Mouse (Mus musculus) gastrocnemius, postnatal 25 days (tissue): ENCODE results near the gene Tbc1d5. TPM values are rescaled to one million over a fixed set of nuclear protein-coding genes. Genes with fewer than 3 reads are reported as not detected.
"Not testable (repeated sequence)": the region's sequence is repeated elsewhere in the genome, so short reads cannot be mapped to it uniquely, and the experiment has no call there.

Source experiments
- DNase-seq: peaks from one replicate; pipeline ENCODE4 v3.0.0; 2022
- total RNA-seq, 2 experiments: library from RNA; stranded (reverse); gene quantifications; 1 replicate in 1 of 2; 2 replicates in 1 of 2; pipeline ENCODE4 v1.2.3; 2021

Gene Tbc1d5
- total RNA-seq, 2 experiments from 2014 or later, result 6.8 to 7.3 TPM

DNA sequence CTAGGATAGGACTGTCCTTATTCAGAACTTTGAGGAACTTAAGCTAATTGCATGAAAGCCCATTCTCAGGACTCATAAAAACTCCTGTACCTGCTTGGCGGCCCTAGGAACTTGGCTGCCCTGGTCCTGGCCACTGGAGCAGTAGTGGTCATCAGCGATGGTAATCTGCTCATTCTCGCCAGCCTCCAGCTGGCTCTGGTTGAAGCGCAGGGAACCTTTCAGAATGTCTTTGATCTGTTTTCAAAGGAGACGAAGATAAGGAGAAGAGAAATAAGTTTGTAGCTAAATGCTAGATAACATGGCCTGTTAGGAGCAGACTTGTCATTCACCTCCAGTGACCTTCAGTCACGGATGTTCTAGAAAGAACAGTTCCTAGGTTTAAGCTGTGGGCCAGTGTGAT lies 437.8 kb downstream of the Tbc1d5 start:
- no peak for DNase-seq

DNA sequence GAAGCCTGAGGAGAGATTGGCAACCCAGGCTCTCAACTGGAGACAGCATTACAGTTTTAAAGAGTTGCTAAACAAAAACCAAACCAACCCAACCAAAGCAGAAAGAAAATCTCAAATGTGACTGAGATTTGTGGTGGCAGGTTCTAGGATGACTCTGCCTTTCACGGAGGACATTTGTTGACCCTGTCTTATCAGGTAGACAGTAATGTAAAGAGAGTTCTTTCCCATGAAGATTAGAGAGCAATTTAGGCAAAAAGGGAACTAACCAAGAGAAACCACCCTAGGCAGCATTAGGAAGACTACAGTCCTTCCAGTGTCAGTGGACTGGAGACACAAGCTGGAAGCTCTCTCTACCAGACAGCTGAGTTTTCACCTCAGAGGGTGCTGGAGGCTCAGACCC lies 438.3 kb downstream of the Tbc1d5 start:
- no peak for DNase-seq

- DNase-seq, result no peak
These were observed 440.7 kb downstream of the Tbc1d5 start for GRCm38 (mm10) chr17:50738476-50738875.

DNA sequence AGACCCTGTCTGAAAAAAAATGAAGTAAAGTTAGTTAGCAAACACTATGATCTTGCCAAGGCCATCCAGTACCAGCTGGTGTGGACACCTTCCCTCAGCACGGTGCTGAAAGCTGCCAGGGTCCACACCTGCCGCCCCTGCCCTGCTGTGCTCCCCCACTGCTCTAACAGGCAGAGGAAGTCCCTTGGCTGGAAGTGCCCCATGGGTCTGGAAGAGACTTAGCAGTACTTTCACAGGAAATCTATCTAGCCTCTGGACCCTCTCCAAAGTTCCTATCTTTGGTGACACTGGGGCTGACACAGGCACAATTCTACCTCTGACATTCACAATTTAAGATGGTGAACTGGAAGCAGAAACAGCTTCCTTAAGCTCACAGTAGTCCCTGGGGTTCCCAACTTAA lies 442.1 kb downstream of the Tbc1d5 start:
- DNase-seq, result peak; percentile 54

DNA sequence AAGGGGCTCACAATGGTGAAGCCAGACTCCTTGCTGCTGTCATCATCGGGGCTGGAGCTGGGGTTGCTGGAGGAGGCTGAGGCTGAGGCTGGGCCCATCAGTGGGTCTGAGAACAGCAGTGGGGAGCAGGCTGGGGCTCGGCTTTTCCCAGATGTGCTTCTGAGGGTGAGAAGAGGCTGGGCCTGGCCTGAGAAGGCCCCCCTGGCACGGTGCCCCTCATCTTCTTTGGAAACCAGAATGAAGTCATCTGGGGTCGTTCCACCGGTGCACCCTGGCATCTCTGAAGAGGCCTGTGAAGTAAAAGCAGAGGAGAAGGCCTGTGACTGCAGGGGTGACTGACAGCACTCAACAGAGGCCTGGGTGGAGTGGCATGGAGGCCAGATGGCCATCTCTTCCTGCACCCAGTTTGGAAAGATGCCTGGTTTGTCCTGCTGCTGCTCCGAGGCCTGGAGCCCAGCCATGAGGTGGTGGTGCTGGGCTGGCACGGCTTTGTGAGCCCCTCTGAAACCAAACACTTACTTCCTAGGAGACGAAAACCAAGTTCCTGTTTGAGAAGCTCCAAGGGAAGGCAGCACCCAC lies 443.1 kb downstream of the Tbc1d5 start:
- DNase-seq, result no peak

DNA sequence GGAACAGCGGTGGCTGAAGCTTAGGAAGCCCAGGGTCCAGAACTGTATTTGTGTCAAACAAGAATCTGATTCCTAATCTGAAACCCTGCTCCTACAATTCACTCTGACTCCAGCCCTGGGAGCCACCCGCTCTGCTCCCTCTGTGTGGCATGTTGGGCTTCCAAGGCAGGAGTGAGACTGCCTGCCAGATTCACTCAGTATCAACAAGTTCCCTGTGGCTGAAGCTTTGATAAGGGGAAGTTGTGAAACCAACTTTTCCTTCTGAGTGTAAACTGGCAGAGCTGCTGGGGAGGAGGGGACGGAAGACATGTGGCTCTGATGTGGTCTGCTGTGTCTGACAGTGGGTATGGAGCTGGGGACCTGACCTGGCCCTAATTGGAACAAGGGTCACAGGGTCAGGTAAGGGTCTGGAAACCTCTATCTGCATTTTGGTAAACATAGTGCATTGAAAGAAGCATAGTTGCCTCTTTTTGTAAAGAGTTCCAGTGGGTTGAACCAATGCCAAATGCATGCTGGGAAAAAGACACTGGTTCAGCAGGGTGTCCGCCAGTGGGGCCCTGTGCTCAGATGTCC lies 443.7 kb downstream of the Tbc1d5 start:
- DNase-seq, result no peak

DNA sequence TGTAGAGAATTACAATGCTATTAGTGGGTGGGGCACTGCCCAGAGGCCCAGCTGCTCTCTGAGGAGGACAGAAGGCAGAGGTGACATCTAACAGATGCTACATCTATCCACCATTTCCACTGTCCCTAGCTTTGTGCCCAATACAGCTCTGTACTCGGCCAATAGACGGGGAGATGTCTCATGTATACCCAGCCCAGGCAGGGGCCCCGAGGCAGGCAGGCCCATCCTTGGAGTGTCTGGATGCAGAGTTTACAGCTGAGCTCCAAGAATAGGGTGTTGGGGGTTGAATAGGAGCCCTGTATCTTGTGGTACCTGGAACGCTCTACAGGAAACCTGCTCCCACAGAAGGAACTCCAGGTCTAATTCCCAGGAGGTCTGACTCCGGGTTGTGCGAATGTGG lies 444.4 kb downstream of the Tbc1d5 start:
- DNase-seq, result no peak

DNA sequence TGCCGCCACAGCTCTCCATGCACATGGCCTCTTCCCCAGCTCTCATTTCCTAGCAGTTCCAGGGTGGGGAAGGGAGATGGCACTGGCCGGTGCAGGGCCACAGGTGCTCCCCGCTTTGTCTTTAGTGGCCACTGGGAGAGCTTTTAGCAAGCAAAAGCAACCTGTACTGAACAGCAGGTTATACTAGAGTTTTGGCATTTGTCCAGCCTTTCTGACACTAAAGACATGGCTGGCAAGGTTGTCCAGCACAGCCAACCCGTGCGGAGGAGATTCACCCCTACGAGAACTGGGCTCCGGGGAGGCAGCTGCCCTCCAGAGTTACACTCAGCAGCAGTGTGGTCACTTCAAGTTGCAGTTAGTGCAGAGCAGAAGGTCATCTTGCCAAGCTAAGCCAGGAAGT lies 445.8 kb downstream of the Tbc1d5 start:
- no peak for DNase-seq

GRCm38 (mm10) chr17:50731876-50732275 lies 447.3 kb downstream of the Tbc1d5 start:
- DNase-seq, result no peak

- no peak for DNase-seq
These were observed 448.3 kb downstream of the Tbc1d5 start for GRCm38 (mm10) chr17:50730896-50731295.

DNA sequence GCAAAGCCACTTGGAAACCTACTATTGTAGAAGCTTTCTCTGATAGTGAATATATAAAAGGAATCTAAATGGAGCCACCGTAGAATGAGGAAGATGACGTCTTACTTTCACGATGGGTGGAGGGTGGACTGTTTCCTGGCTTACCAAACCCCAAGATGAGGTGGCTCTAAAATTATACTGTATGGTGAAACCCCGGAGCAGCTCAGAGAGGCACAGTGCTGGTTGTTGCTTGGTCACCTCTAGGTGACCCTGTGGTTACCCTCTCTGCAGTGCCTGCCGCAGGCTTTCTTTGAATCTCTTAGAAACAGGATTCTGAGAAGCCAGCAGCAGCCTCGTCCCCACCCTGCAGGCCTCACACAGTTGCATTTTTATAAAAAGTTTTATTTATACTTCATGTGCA lies 449.6 kb downstream of the Tbc1d5 start:
- DNase-seq, result no peak

DNA sequence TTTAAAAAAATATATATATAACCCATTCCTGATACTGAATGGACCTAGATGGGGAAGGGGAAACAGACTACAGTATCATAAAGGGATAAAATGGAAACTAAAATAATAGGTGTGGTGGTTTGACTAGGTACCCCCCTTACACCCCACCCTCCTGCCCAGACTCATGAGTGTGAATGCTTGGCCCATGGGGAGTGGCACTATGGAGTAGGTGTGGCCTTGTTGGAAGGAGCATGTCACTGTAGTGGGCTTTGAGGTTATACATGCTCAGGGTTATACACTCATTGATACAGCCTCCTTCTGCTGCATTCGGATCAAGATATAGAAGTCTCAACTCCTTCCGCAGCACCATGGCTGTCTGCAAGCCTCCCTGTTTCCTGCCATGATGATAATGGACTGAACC lies 450.1 kb downstream of the Tbc1d5 start:
- no peak for DNase-seq

GRCm38 (mm10) chr17:50726265-50726664 lies 452.9 kb downstream of the Tbc1d5 start:
- no peak for DNase-seq

DNA sequence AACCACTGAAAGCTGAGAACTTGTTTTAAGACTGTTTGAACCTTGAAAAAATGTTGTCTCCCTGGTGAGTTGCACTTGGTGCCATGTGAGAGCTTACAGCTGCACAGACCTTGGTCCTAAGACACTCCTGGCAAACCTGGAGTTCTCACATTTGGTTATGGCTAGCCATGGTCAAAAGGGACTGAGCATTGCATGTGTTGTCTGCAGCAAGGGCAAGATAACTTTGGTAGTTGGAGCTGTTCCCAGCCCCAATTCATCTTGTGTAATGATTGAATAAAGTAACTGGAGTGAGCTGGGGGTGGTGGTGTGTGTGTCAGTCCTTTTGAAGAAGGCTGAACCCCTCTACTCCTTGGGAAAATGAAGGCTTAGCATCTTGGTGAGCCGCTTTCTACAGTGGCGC lies 454.8 kb downstream of the Tbc1d5 start:
- DNase-seq, result no peak

- DNase-seq, result no peak
These were observed 461.6 kb downstream of the Tbc1d5 start for GRCm38 (mm10) chr17:50717586-50717985.

DNA sequence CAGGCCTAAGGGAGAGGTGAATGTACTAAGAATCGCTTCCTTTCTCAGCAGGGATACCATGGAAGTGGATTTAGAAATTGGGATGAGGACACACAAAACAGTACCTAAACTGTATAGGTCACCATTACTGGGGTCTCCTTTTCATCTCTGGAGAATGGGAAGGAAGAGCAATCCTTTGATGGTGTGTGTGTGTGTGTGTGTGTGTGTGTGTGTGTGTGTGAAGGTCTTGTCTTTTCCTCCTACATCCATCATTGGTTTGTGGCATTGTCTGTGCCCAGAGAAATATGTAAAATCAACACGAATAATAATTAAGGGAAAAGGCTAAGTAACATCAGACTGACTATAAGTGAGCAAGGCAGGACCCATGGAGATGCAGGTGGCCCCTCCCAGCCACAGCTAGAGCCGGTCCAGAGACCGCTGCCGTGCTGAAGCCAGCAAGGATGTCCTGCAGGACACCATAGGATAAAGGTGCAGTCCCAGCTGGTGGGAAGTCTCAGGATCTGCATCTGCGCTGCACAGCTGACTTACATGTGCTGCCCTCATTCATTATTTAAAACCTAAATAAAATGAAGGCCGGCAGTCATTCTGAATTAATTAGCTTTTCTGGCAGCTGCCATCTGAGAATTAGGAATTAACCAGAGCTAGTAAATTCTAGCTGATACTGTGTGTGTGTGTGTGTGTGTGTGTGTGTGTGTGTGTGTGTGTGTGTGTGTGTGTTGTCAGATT lies 468.5 kb downstream of the Tbc1d5 start:
- DNase-seq, result no peak

DNA sequence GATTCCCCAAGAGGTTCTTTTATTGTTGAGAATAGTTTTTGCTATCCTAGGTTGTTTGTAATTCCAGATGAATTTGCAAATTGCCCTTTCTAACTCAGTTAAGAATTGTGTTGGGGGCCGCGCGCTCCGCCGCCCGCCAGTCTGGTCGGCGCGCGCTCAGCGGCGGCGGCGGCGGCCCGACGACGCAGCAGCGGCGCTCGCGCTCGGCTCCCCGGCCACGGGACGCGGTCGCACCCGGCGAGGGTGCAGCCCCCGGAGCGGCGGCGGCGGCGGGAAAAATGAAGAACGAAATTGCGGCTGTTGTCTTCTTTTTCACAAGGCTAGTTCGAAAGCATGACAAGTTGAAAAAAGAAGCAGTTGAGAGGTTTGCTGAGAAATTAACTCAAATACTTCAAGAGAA lies 480.7 kb downstream of the Tbc1d5 start:
- not testable (repeated sequence) for DNase-seq

DNA sequence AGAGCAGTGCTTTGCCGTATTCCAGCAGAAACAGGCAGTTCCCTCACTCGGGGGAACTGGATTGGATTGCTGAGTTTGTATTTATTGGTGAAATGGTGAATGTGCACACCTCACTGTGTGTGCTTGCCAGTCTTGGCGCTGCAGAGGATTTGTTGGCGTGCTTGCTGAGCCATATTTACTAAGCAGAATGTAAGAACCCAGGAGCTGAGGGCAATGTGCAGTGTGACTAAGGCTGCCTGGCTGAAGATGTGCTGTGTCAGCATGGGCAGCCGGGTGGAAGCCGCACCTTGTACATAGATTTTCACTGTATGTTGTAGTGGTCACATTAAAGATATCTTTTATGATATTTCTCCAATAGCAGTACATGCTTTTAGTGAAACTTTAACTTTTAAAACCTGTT lies 491.0 kb downstream of the Tbc1d5 start:
- no peak for DNase-seq

DNA sequence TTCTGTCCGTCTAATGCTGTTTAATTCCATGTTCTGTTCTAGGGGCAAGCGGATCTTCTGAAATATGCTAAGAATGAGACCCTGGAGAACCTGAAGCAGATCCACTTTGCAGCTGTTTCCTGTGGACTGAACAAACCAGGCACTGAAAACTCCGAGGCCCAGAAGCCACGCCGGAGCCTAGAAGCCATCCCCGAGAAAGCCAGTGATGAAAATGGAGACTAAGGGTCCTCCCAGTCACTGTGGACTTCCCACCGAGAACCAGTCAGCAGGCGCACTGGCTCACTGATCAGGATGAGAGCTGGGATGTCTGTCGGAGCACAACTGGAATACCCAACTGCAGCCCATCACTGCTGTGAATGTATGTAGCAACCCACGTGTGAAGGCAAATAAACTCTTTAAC lies 491.5 kb downstream of the Tbc1d5 start:
- no peak for DNase-seq

DNA sequence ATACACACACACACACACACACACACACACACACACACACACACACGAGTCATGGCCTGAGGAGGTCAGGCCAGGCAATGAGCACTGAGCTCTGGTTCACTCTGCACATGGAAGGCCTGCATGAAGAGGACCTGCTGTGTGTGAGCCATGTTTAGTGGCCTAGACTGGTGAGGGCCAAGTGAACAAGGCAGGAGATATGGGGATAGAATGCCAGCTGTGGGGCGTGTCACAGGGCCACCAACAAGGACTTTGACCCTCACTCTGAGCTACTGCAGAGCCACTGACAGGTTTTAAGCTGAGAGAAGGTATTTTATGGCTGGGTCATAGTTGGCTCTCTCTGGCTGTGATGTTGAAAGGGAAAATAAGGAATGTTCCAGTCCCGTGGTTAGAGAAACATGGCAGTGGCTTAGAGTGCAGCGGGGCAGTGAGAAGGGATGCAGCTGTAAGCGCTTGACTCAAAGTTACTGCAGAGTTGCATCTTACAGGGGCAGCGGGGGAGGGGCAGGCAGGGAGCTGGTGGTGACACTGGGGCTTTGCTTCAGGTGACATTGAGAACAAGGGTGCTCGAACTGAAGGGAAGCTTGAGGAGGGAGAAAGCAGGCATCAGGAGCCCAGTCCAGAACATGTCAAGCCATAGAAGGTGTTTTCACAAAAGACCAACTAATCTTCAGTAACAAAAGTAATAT lies 494.0 kb downstream of the Tbc1d5 start:
- no peak for DNase-seq
